Mouse (Mus musculus) MEL (cell line): ENCODE measurements at regions not wholly inside any gene's neighbourhood (a gene's known extent, or its start where the extent isn't known, plus 50 kb on each side); places are given as distances from the start of the nearest gene placed in this dataset.
A peak's percentile ranks its signal among the peaks of the same experiment; 100 is the strongest.

ENCODE experiments used
- DNase-seq: peaks from one replicate; pipeline ENCODE4 v3.0.0; 2011; ENCODE audit warnings: low read depth, low spot score
- H3K27ac ChIP-seq: 2 replicates; pipeline ENCODE4 v1.5.1; 2012; ENCODE audit warnings: low read depth, mild to moderate bottlenecking, control low read depth, low read length, moderate library complexity; ENCODE audit not compliant: control insufficient read depth
- H3K27me3 ChIP-seq, 2 experiments: fragments of 150-350 bp in 1 of 2; sonication (generic) in 1 of 2; 2 replicates each; pipeline ENCODE4 v1.6.1; 2012; ENCODE audit warnings: low read length in 2 of 2, mild to moderate bottlenecking in 2 of 2, improper control_type of control experiment in 1 of 2, moderate library complexity in 1 of 2; ENCODE audit not compliant: insufficient read depth in 2 of 2, control insufficient read depth in 1 of 2
- H3K36me3 ChIP-seq, 2 experiments: 2 replicates each; pipeline ENCODE4 v1.6.1; 2012 to 2014; ENCODE audit warnings: low read length in 2 of 2, improper control_type of control experiment in 1 of 2, inconsistent platforms in 1 of 2, mild to moderate bottlenecking in 1 of 2; ENCODE audit not compliant: insufficient read depth in 2 of 2, control insufficient read depth in 1 of 2
- H3K4me1 ChIP-seq, 2 experiments: fragments of 150-350 bp in 1 of 2; sonication (generic) in 1 of 2; 2 replicates each; pipeline ENCODE4 v1.6.1; 2012; ENCODE audit warnings: low read length in 2 of 2, improper control_type of control experiment in 1 of 2, mild to moderate bottlenecking in 1 of 2; ENCODE audit not compliant: insufficient read depth in 2 of 2, control insufficient read depth in 1 of 2
- H3K4me3 ChIP-seq, 2 experiments: fragments of 150-350 bp in 1 of 2; sonication (generic) in 1 of 2; 2 replicates each; pipeline ENCODE4 v1.5.1; 2012; ENCODE audit warnings: low read depth in 2 of 2, low read length in 2 of 2, mild to moderate bottlenecking in 2 of 2, moderate library complexity in 2 of 2, control low read depth in 1 of 2, improper control_type of control experiment in 1 of 2; ENCODE audit not compliant: control insufficient read depth in 1 of 2, insufficient read depth in 1 of 2
- H3K79me2 ChIP-seq: 2 replicates; pipeline ENCODE4 v1.6.1; 2012; ENCODE audit warnings: mild to moderate bottlenecking, low read length, moderate library complexity; ENCODE audit not compliant: control insufficient read depth, poor library complexity, insufficient read depth
- H3K9ac ChIP-seq: 2 replicates; pipeline ENCODE4 v1.6.1; 2012; ENCODE audit warnings: low read depth, mild to moderate bottlenecking, control low read depth, low read length, moderate library complexity; ENCODE audit not compliant: control insufficient read depth, poor library complexity, severe bottlenecking
- H3K9me3 ChIP-seq: fragments of 150-350 bp; sonication (generic); replicated peaks from 2 replicates; pipeline ENCODE4 v1.6.1; 2012; ENCODE audit warnings: mild to moderate bottlenecking, low read length, improper control_type of control experiment, moderate library complexity; ENCODE audit not compliant: insufficient read depth
- CHD1 ChIP-seq: IDR thresholded peaks from 2 replicates; pipeline ENCODE4 v1.6.1; 2012; ENCODE audit warnings: low read depth, mild to moderate bottlenecking, inconsistent platforms, low read length, improper control_type of control experiment
- E2F4 ChIP-seq: IDR thresholded peaks from 2 replicates; pipeline ENCODE4 v1.6.1; 2011; ENCODE audit warnings: low read depth, low read length, improper control_type of control experiment, borderline replicate concordance
- ELF1 ChIP-seq: IDR thresholded peaks from 2 replicates; pipeline ENCODE4 v1.6.1; 2014; ENCODE audit warnings: low read depth, mild to moderate bottlenecking, inconsistent platforms, low read length, improper control_type of control experiment, moderate library complexity
- EP300 ChIP-seq, 2 experiments: IDR thresholded peaks; 2 replicates each; pipeline ENCODE4 v1.6.1; 2011; ENCODE audit warnings: improper control_type of control experiment in 2 of 2, low read length in 2 of 2, low read depth in 1 of 2, mild to moderate bottlenecking in 1 of 2
- JUND ChIP-seq: IDR thresholded peaks from 2 replicates; pipeline ENCODE4 v1.6.1; 2011; ENCODE audit warnings: low read depth, mild to moderate bottlenecking, improper control_type of control experiment, low read length
- MEF2A ChIP-seq: IDR thresholded peaks from 2 replicates; pipeline ENCODE4 v1.6.1; 2014; ENCODE audit warnings: low read depth, mild to moderate bottlenecking, inconsistent platforms, low read length, improper control_type of control experiment; ENCODE audit not compliant: poor library complexity, insufficient replicate concordance, severe bottlenecking; ENCODE audit errors: extremely low read depth
- MXI1 ChIP-seq: IDR thresholded peaks from 2 replicates; pipeline ENCODE4 v1.6.1; 2011; ENCODE audit warnings: mild to moderate bottlenecking, low read depth, low read length, improper control_type of control experiment
- MYB ChIP-seq: IDR thresholded peaks from 2 replicates; pipeline ENCODE4 v1.6.1; 2011; ENCODE audit warnings: mild to moderate bottlenecking, low read depth, low read length, improper control_type of control experiment
- NRF1 ChIP-seq: IDR thresholded peaks from 2 replicates; pipeline ENCODE4 v1.6.1; 2014; ENCODE audit warnings: low read depth, mild to moderate bottlenecking, inconsistent platforms, low read length, improper control_type of control experiment, moderate library complexity; ENCODE audit not compliant: poor library complexity, insufficient read depth, severe bottlenecking
- POLR2A ChIP-seq, 2 experiments: IDR thresholded peaks; 2 replicates each; pipeline ENCODE4 v1.6.1; 2011 to 2012; ENCODE audit warnings: low read length in 2 of 2, mild to moderate bottlenecking in 2 of 2, control low read depth in 1 of 2, improper control_type of control experiment in 1 of 2, low read depth in 1 of 2, moderate library complexity in 1 of 2; ENCODE audit not compliant: control insufficient read depth in 1 of 2, insufficient read depth in 1 of 2, poor library complexity in 1 of 2
- TAL1 ChIP-seq: IDR thresholded peaks from 2 replicates; pipeline ENCODE4 v1.6.1; 2012; ENCODE audit warnings: mild to moderate bottlenecking, inconsistent platforms, low read length, moderate library complexity, mixed read lengths
- TCF12 ChIP-seq: IDR thresholded peaks from 2 replicates; pipeline ENCODE4 v1.6.1; 2014; ENCODE audit warnings: low read depth, mild to moderate bottlenecking, inconsistent platforms, low read length, improper control_type of control experiment, moderate library complexity
- ZNF384 ChIP-seq: IDR thresholded peaks from 2 replicates; pipeline ENCODE4 v1.6.1; 2012; ENCODE audit warnings: low read depth, mild to moderate bottlenecking, inconsistent platforms, low read length, improper control_type of control experiment

GRCm38 (mm10) chr17:45335586-45336151 is 97.9 kb downstream of the Cdc5l start:
- no peaks in the 10 kb centered on the region for H3K79me2 ChIP-seq
- H3K36me3 ChIP-seq = no peaks in the 10 kb centered on the region; a peak in 2 of 4 replicates
- H3K9ac ChIP-seq = no peak overlapping the region
- no peak overlapping the region for H3K27ac ChIP-seq
- H3K4me3 ChIP-seq = no peak overlapping the region
- H3K27me3 ChIP-seq = no peaks in the 10 kb centered on the region
- peaks cover 0 to 9% of the 10 kb centered on the region in 2 experiments; a peak in 2 of 4 replicates for H3K4me1 ChIP-seq
- TF ChIP-seq JUND (no peak), MXI1 (no peak), MYB (no peak), E2F4 (no peak)
- H3K9me3 ChIP-seq = no peaks in the 10 kb centered on the region
- DNase-seq = no peak

DNA sequence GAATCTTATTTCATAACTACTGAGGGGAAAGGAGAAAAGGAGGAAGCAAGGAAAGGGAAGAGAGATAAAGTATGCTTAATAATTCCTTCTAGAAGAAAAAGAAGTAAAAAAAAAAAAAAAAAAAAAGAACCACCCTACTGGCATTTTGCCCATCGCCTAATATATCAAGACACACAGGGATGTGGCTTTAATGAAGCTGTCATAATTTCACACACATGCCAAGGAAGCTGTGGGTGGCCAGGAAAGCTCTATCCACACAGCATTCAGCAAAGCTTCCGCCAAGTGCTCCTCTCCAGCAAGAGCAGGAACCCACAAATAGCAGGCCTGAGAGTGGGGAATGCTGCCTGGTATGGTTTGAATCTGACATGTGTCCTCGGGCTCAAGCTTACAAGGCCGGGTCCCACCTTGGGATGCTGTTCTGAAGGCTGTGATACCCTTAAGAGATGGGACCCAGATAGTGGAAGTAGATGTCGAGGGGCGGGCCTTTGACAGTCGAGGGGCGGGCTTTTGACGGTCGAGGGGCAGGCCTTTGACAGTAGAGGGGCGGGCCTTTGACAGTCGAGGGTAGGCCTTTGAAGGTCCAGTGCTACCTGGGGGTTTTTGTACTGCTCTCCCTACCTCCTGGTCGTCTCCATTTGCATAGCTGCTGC is 98.7 kb downstream of the Cdc5l start:
- no peaks in the 10 kb centered on the region for H3K27me3 ChIP-seq
- no peak overlapping the region for H3K9ac ChIP-seq
- TF ChIP-seq ELF1 = no peak
- no peak for TF ChIP-seq TCF12
- TF ChIP-seq EP300 (IDR thresholded peaks at IDR 0.05; ENCODE audit: low read depth in 1 of 2, low read length in 2 of 2) = peak in 1 of 2 experiments; percentile 25; a peak in 1 of 4 replicates
- TF ChIP-seq ZNF384 = peak; percentile 94
- DNase-seq = peak; percentile 60
- no peak overlapping the region for H3K27ac ChIP-seq
- H3K9me3 ChIP-seq = no peaks in the 10 kb centered on the region
- H3K36me3 ChIP-seq = no peaks in the 10 kb centered on the region; a peak in 2 of 4 replicates
- no peaks in the 10 kb centered on the region for H3K79me2 ChIP-seq
- H3K4me3 ChIP-seq = no peak overlapping the region
- H3K4me1 ChIP-seq = peaks cover 0 to 9% of the 10 kb centered on the region in 2 experiments; a peak in 2 of 4 replicates

GRCm38 (mm10) chr17:45332321-45332720 is 101.2 kb downstream of the Cdc5l start:
- no peaks in the 10 kb centered on the region for H3K79me2 ChIP-seq
- H3K36me3 ChIP-seq = no peaks in the 10 kb centered on the region; a peak in 2 of 4 replicates
- TF ChIP-seq NRF1 (no peak), MXI1 (no peak), CHD1 (no peak), E2F4 (no peak), MEF2A (no peak), TAL1 (no peak), POLR2A (IDR thresholded peaks at IDR 0.05; ENCODE audit: control insufficient read depth in 1 of 2, insufficient read depth in 1 of 2, low read depth in 1 of 2, low read length in 2 of 2, poor library complexity in 1 of 2) (no peak)
- H3K9me3 ChIP-seq = no peaks in the 10 kb centered on the region
- no peak for DNase-seq
- no peak overlapping the region for H3K4me3 ChIP-seq
- peaks cover 0 to 9% of the 10 kb centered on the region in 2 experiments; a peak in 2 of 4 replicates for H3K4me1 ChIP-seq
- H3K27me3 ChIP-seq = no peaks in the 10 kb centered on the region
- H3K27ac ChIP-seq = no peak overlapping the region
- H3K9ac ChIP-seq = no peak overlapping the region
